Mouse (Mus musculus): Measurements from ENCODE around the gene Ndufaf8. TPM values are rescaled to one million over a fixed set of nuclear protein-coding genes. Genes with fewer than 3 reads are reported as not detected.

Gene Ndufaf8
- polyA plus RNA-seq (2015; fragmentation: Nextera tagmentation; extraction: Ambion mirVana) = 89.7 and 97.9 TPM in 2 replicates

DNA sequence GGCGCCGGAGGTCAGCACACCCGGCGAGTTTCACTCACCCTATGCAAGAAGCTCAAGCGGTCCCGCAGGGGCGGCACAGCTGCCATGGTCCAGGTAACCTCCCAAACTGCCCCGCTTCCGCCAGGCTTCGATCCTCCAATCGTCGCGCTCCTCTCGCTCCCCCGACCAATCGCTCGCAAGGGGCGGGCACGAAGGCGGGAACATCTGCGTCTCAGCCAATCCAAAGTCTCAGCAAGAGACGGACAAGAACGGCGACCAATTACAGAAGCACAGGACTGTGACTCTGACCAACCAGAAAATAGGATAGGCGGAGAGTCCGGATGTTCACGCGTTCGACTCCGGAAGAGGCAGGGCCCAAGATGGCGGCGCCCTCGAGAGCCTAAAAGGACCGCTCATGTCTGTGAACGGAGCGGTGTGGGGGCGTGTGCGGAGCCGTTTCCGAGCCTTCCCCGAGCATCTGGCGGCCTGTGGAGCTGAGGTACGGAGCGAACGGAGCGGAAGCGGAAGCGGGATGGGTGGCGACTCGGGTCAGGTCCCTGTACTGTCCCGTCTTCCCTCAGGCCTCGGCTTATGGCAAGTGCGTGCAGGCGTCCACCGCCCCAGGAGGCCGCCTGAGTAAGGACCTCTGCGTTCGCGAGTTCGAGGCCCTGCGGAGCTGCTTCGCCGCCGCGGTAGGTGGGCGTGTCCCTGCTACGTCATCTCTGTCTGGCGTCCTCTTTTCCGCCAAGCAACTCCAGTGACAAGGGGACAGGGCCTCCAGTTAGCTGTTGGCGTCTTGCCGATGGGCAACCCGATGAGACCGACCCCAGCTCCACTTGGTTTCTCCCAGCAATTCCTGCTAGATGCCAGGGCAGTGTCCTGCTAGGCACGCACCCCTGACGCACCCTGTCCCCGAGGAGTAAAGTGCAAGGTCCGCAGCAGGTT, at the start of gene Ndufaf8, which contains the start of gene Tepsin:
Gene Ndufaf8 (plus strand): TSS at position 341 of the 924 bp plus-strand sequence.
Gene Tepsin (minus strand): TSS at position 144 of the 924 bp plus-strand sequence.

DNA sequence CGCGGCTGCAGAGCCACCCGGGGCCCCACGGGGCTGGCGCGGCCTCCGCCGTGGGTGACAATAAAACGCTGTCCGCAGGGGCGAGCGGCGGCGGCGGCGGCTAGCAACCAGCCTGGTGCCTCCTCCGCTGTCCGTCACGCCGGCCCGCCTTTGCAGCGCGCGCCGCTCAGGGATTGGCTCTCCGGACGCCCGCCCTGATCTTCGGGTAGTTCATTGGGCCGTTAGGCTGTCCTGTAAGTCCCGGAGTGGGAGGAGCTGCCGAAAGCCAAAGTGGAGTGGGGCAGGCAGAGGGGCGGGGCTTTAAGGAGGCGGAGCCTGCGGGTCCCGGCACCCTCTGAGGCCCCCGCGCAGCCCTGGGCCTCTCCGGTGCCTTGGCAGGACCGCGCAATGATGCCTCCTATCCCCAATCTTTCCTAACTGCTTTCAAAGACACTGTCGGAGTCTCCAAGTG, 12.0 kb upstream of the Ndufaf8 start, which contains the start of gene Cep131:
Gene Cep131 (minus strand): TSS at position 126 of the 451 bp plus-strand sequence.

Small RNA genes lying within 50 kb of the gene (microRNA-seq; reads per million reads assigned to microRNA genes)
- gene Gm25948 = 0 reads per million in 2 experiments

Other genes starting within 250 kb of the Ndufaf8 start
- 48.5 and 56.3 TPM in 2 replicates for gene Chmp6, start 185.5 kb upstream of the Ndufaf8 start, polyA plus RNA-seq (2015; fragmentation: Nextera tagmentation; extraction: Ambion mirVana)
- 6.2 and 11.2 TPM in 2 replicates for gene Baiap2, start 156.2 kb upstream of the Ndufaf8 start, polyA plus RNA-seq (2015; fragmentation: Nextera tagmentation; extraction: Ambion mirVana)
- 6.3 and 7.4 TPM in 2 replicates for gene Aatk, start 51.8 kb upstream of the Ndufaf8 start, polyA plus RNA-seq (2015; fragmentation: Nextera tagmentation; extraction: Ambion mirVana)
- 16.1 and 17.1 TPM in 2 replicates for gene Cep131, start 12.1 kb upstream of the Ndufaf8 start, polyA plus RNA-seq (2015; fragmentation: Nextera tagmentation; extraction: Ambion mirVana)
- gene Tepsin, start 197 bp upstream of the Ndufaf8 start, polyA plus RNA-seq (2015; fragmentation: Nextera tagmentation; extraction: Ambion mirVana) = 8.4 and 8.9 TPM in 2 replicates
- 36.1 and 43.6 TPM in 2 replicates for gene Slc38a10, start 52.4 kb downstream of the Ndufaf8 start, polyA plus RNA-seq (2015; fragmentation: Nextera tagmentation; extraction: Ambion mirVana)
- gene Bahcc1, start 134.0 kb downstream of the Ndufaf8 start, polyA plus RNA-seq (2015; fragmentation: Nextera tagmentation; extraction: Ambion mirVana) = 2.8 and 3.3 TPM in 2 replicates
- 620 and 703 TPM in 2 replicates for gene Actg1, start 249.6 kb downstream of the Ndufaf8 start, polyA plus RNA-seq (2015; fragmentation: Nextera tagmentation; extraction: Ambion mirVana)

All from skeletal muscle tissue, postnatal 0 days (tissue).